Mouse (Mus musculus): ENCODE measurements around the gene Akap11.

Gene Akap11

GRCm38 (mm10) chr14:78448807-78449406 lies 87.7 kb downstream of the Akap11 start:
- no peak for DNase-seq (ENCODE audit: extremely low spot score, low spot score)

- DNase-seq (ENCODE audit: extremely low spot score, low spot score): no peak
Observed at GRCm38 (mm10) chr14:78448017-78448416, 88.6 kb downstream of the Akap11 start.

DNA sequence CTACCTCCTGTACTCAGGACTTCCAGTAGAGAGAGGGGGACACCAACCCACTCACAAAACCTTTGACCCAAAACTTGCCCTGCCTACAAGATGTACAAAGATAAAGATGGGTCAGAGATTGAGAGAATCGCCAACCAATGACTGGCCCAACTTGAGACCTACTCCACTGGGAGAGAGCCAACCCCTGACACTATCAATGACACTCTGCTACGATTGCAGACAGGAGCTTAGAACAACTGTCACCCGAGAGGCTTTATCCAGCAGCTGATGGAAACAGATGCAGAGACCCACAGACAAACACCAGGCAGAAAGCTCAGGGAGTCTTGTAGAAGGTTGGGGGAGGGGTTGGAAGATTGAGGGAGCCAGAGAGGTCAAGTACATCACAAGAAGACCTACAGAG lies 89.1 kb downstream of the Akap11 start:
- no peak for DNase-seq (ENCODE audit: extremely low spot score, low spot score)
